Mouse (Mus musculus) right cerebral cortex, postnatal 4 days (tissue): ENCODE data around the gene Pgpep1.
A peak's percentile ranks its signal among the peaks of the same experiment; 100 is the strongest.

Experiments used
- DNase-seq: peaks from one replicate; pipeline ENCODE4 v3.0.0-alpha.2; 2022

Gene Pgpep1

GRCm38 (mm10) chr8:70658897-70659603 lies 1.1 kb downstream of the Pgpep1 start:
- DNase-seq = no peak

- DNase-seq = no peak
Measured at GRCm38 (mm10) chr8:70657739-70658138, 2.4 kb downstream of the Pgpep1 start.

DNA sequence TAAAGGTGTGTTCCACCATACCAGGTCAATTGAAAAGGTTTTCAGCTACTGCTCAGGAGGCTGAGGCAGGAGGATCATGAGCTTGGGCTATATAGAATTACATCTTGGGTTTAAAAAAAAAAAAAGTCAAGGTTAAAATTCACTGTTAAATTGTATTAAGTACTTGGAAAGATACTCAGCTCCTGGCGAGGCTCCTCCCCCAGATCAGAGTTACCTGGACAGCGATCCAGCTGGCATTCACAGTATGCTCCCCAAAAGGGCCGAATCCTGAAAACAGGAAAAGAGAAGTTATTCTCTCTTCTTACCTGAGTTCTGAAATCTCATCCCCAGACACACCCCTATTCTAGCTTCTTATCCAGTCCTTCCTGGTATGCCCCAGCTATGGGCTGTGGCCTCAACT lies 3.0 kb downstream of the Pgpep1 start:
- DNase-seq = no peak

- DNase-seq = no peak
Measured at GRCm38 (mm10) chr8:70656193-70656790, 3.9 kb downstream of the Pgpep1 start.

- no peak for DNase-seq
Measured at GRCm38 (mm10) chr8:70655469-70655868, 4.7 kb downstream of the Pgpep1 start.

DNA sequence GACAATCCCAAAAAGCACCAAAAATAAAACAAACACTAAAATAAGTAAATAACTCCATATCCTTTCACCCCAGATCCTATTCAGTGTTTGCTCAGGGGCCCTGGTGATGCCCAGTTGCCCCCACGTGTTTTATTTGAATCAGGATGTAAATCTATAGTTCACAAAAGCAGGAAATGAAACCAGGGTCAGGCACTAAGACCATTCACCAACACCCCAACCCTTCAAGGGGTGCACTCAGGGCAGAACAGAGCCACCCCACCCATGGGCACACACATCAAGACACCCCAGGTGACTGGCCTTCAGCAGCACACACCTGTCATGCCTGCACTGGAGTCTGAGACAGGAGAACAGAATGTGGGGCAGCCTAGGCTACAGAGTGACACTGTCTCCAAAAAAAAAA lies 6.1 kb downstream of the Pgpep1 start:
- no peak for DNase-seq

- no peak for DNase-seq
Measured at GRCm38 (mm10) chr8:70653226-70653625, 7.0 kb downstream of the Pgpep1 start.

GRCm38 (mm10) chr8:70650351-70650750 lies 9.8 kb downstream of the Pgpep1 start:
- DNase-seq = no peak

DNA sequence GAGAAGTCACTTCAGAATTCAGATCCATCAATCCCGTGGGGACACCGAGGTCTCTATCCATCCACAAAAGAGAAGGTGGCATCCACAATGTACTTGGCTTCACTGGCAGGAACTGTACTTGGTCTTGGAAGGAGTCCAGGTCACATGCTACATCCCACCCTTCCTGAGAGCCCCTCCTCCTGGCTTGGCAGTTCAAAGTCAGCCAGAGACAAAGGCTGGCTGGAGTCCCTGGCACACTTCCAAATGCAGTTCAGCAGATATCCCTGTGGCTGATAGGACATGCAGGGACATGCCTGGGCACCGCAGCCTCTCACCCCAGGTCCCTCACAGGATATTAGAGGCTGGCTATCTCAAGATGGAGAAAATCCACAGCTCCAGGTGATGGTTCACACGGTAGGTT lies 10.9 kb downstream of the Pgpep1 start:
- DNase-seq = peak; percentile 57

DNA sequence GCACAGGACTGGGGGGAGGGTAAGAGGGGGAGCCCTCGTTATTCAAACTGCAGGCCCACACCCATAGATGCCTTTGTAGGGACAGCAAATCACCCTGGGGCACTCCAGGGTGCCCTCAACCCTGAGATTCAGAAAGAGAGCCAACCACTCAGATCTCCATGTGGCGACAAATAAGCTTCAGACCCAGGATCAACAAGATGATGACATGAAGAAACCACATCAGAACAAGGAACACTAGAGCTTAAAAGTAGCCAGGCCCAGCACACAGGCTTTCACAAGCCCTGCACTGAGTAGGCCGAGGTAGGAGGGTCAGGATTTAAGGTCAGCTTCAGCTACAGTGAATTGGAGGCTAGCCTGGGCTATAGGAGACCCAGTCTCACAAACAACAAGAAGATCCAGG lies 11.3 kb downstream of the Pgpep1 start:
- no peak for DNase-seq

DNA sequence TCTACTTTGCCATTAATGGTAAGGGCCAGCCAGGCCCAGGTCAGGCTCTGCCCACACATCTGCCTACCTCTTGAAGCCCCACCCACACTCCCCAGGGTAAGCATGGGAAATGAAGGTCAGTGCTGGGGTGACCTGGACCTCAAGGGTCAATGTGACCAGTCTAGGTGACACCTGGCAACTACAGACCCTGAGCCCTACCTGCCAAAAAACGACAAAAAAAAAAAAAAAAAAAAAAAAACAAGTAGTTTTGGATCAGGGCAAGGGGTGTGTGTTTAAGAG lies 12.1 kb downstream of the Pgpep1 start:
- DNase-seq = no peak

GRCm38 (mm10) chr8:70647343-70648163 lies 12.6 kb downstream of the Pgpep1 start:
- no peak for DNase-seq

DNA sequence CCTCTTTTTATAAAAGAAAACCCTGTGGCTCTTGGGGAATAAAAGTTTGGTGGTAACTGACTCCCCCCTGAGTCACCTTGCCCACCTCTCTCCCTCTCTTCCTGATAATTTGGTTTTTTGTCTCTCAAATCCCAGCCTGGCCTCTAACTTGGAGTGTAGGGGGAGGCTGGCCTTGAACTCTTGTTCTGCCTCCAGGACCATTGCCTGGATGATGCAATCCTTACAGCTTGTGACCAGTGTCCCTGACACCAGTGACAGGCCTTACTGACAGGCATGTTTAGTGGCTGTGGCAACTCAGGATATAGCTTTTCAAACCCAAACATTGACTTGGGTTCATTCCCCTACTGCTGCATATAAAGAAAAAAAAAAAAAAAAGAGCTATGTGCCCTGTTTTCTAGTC lies 13.4 kb downstream of the Pgpep1 start:
- DNase-seq = no peak

DNA sequence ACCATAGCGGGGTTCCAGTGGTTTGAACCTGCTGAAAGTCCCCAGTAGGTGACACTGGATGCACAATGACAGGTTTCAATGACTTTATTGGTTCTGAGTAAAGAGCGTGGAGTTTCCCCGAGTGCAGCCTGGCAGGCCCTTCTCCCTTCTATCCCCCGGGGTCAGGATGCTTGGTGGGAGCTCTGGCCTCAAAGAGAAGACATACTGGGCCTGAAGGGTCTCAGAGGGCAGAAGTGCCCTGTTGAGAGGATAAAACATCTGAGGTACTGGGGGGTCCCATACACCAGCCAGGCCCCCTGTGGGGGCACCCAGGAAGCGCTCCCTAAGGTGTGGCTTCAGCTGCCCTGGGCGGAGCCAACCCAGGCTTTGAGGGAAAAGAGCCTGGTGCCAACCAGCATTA lies 13.8 kb downstream of the Pgpep1 start:
- DNase-seq = no peak

- no peak for DNase-seq
Measured at GRCm38 (mm10) chr8:70645501-70646224, 14.5 kb downstream of the Pgpep1 start.

DNA sequence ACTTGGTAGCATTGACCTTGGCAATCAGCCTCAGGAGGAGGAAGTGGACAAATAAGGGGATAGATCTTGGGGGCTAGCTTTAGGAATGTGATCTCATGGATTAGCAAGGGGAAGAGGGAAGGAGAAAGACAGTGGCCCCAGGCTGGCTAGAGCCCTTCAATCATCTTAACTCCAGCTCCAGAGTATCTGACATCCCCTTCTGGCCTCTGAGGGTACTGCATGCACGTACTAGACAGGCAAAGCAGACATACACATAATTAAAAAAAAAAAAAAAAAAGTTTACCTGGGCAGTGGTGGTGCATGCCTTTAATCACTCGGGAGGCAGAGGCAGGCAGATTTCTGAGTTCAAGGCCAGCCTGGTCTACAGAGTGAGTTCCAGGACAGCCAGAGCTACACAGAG lies 16.1 kb downstream of the Pgpep1 start:
- DNase-seq = no peak

DNA sequence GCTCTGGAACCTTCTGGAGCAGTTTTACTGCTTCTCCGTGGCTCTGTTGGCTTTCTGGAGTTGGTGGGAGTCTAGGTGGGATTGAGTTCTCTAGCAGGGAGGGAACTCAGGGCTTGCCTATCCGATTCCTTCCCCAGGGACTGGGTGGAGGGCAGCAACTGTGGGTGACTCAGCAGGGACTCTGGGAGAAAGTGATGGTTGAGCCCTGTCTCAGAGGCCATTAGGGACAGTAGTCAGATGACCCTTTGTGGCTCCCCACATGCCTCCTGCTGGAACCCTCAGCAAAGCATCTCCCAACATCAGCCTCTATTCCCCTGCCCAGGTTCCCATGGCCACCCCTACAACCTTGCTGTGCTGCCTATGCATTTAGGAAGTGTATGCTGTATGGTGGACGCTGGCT lies 17.2 kb downstream of the Pgpep1 start:
- no peak for DNase-seq

- DNase-seq = no peak
Measured at GRCm38 (mm10) chr8:70638752-70639151, 21.4 kb downstream of the Pgpep1 start.

DNA sequence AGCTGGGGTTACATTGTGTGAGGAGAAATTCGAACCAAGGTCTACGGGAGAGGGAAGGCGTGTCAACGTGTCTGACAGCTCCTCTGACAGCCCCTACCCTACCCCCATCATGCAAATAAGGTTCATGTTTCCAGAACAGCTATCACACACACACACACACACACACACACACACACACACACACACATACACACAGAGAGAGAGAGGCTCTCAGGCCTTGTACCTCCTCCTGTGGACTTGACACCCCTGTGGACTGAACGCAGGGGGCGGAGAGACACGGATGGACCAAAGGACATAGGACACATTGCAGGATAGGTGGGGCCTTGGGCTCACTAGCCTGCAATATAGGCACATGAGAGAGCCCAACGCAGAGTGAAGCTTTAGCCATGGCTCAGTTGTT lies 23.4 kb downstream of the Pgpep1 start:
- no peak for DNase-seq

GRCm38 (mm10) chr8:70635527-70635926 lies 24.7 kb downstream of the Pgpep1 start:
- no peak for DNase-seq

DNA sequence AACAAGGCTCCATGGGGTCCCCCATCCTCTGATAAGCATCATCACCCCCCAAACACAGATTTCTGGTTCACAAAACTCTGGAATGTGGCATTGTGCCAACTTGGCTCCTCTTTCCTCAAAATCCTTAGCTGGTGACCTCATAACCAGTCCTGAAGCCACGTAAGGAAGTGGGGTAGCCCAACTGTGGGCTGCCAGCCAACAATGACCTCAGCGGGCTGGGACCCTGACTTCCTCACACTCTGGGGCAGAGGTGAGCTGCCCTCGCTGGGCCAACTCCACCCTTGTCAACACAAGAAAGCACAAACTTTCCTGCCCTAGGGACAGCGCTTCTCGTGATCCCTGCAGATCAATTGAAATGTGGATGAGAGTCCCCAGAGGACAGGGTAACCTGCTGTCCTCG lies 26.1 kb downstream of the Pgpep1 start:
- DNase-seq = no peak

- no peak for DNase-seq
Measured at GRCm38 (mm10) chr8:70632346-70632892, 27.8 kb downstream of the Pgpep1 start, which contains the start of gene Gdf15. Gene Gdf15 (minus strand): TSS chr8:70632456.

DNA sequence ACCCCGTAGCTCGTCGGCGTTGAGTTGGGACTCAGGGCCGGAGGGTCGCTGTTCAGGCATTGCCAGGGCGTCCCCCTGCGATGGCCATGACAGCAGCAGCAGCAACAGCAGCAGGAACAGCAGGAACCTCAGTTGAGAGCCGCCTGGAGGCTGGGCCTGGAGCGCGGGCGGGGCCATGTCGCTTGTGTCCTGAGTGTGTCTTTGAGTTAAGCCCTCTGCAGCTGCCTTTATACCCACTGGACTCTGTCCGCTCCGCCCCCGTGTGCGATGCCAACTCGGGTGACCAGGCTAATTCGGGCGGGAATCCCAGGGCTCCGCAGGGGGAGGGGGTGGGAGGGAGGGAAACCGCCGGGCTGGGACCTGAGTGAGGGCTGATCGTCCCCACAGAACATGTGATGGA lies 28.8 kb downstream of the Pgpep1 start:
- DNase-seq = no peak
